Mouse (Mus musculus) liver, adult 2 months (tissue): Measurements from ENCODE around the gene Marc1. TPM values are rescaled to one million over a fixed set of nuclear protein-coding genes. Genes with fewer than 3 reads are reported as not detected.

Experiments
- DNase-seq: peaks from one replicate; pipeline ENCODE4 v3.0.0-alpha.2; 2011; ENCODE audit warnings: low read depth, low spot score; ENCODE audit errors: extremely low read depth
- H3K27ac ChIP-seq: fragments of 200-500 bp; replicated peaks from 2 replicates; pipeline ENCODE4 v1.5.1; 2012; ENCODE audit warnings: low read depth, mild to moderate bottlenecking, control low read depth, inconsistent platforms, low read length; ENCODE audit not compliant: insufficient read depth
- H3K27me3 ChIP-seq: fragments of 200-500 bp; 2 replicates; pipeline ENCODE4 v1.6.1; 2012; ENCODE audit warnings: mild to moderate bottlenecking, moderate library complexity, low read length, inconsistent platforms; ENCODE audit not compliant: control insufficient read depth, insufficient read depth
- H3K36me3 ChIP-seq: fragments of 200-500 bp; 2 replicates; pipeline ENCODE4 v1.6.1; 2012; ENCODE audit warnings: low read length, inconsistent platforms; ENCODE audit not compliant: control insufficient read depth, insufficient read depth
- H3K4me1 ChIP-seq: fragments of 200-500 bp; 2 replicates; pipeline ENCODE4 v1.6.1; 2011; ENCODE audit warnings: low read length; ENCODE audit not compliant: control insufficient read depth, insufficient read depth
- H3K4me3 ChIP-seq: fragments of 200-500 bp; 2 replicates; pipeline ENCODE4 v1.5.1; 2011; ENCODE audit warnings: low read depth, mild to moderate bottlenecking, control low read depth, low read length, moderate library complexity; ENCODE audit not compliant: insufficient read depth
- H3K79me2 ChIP-seq: fragments of 200-500 bp; 2 replicates; pipeline ENCODE4 v1.6.1; 2012; ENCODE audit warnings: inconsistent platforms, mild to moderate bottlenecking, low read length, moderate library complexity; ENCODE audit not compliant: control insufficient read depth, insufficient read depth
- H3K9ac ChIP-seq: fragments of 200-500 bp; 2 replicates; pipeline ENCODE4 v1.6.1; 2012; ENCODE audit warnings: low read depth, mild to moderate bottlenecking, control low read depth, inconsistent platforms, low read length
- CTCF ChIP-seq: fragments of 200-500 bp; IDR thresholded peaks from 2 replicates; pipeline ENCODE4 v1.5.1; 2011; ENCODE audit warnings: low read depth, low read length, control low read depth
- POLR2A ChIP-seq: fragments of 200-500 bp; IDR thresholded peaks from 2 replicates; pipeline ENCODE4 v1.6.1; 2011; ENCODE audit warnings: low read length, control low read depth; ENCODE audit not compliant: insufficient read depth; ENCODE audit errors: extremely low read depth
- WGBS: fragments of 180-500 bp; shearing (Covaris S2); methylation state at CpG from one replicate; pipeline ENCODE4 v1.1.7; 2018; 5-methylcytosine and 5-hydroxymethylcytosine counted together
- polyA plus RNA-seq: library from polyadenylated mRNA; depleted of rRNA; stranded (reverse); fragments of >200 nt; gene quantifications from 2 replicates; pipeline ENCODE4 v1.2.3, GENCODE M21; 2012
- total RNA-seq: library from RNA; depleted of rRNA; stranded (reverse); fragments of >200 nt; gene quantifications from 2 replicates; pipeline ENCODE4 v1.2.3, GENCODE M21; 2014

Marc1 gene
- total and polyA plus RNA-seq, 2 experiments, result 345 to 395 TPM

DNA sequence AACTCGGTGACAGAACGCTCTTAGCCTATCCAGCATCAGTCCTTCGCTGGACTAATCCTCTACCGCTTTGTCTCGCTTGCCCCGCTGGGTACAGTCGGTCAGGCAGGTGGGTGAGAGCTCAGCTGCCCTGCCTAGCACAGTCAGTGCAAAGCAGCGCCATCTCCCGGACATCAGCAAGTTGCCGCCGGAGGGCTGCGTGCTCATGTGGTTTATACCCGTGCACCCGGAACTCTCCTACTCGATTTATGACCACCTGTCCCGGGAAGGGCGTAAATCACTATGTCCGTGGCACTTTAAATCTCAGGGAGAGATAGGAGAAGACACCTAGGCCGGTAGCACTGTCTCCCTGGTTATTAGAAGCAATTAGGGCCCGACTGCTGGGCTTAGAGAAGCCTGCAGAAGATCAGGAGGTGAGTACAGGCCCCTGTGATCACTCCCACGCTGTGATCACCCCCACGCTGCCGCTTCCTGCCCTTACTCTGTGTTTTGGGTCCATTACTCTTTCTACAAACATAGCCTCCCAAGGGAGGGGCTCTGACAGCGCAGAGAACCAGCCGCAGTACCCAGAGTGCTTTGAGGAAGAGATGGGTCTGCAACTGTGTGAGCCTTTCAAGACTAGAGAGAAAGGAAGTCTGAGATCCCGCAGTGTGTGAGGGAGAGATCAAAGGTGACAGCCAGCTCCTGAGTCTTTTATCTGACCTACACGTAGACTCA, 17.8 kb downstream of the Marc1 start:
- Histone ChIP-seq H3K9ac (no peak overlapping the region; the same call in 1 of the 2 replicates), H3K27me3 (no peaks in the 10 kb centered on the region), H3K4me1 (no peaks in the 10 kb centered on the region), H3K36me3 (peaks cover 77% of the 10 kb centered on the region), H3K4me3 (no peak overlapping the region), H3K27ac (no peak overlapping the region), H3K79me2 (no peaks in the 10 kb centered on the region)
- peak; percentile 25; the same call in 1 of the 2 replicates for TF ChIP-seq CTCF
- no peak for TF ChIP-seq POLR2A
- WGBS, result 70% methylated on average over 27 of the region's 27 CpGs
- DNase-seq, result peak; percentile 13

DNA sequence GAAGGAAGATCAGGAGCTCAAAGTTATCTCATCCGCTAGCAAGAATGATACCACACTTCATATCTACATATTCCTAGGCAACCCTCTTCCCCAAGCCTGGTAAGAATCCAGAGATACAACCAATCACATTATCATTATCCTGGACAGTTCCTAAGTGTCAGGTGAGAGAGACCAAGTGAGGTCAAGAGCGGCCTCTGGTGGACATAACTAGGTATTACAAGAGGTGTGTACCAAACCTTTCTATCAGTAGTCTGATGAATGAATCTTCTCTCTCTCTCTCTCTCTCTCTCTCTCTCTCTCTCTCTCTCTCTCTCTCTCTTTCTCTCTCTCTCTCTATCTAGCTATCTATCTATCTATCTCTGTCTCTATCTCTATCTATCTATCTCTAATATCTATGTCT, 20.0 kb downstream of the Marc1 start:
- no peaks in the 10 kb centered on the region for H3K4me1 ChIP-seq
- TF ChIP-seq POLR2A (no peak), CTCF (peak; percentile 23; the same call in 1 of the 2 replicates)
- H3K27ac ChIP-seq, result no peak overlapping the region
- 38% methylated on average over 2 of the region's 2 CpGs for WGBS
- peaks cover 70% of the 10 kb centered on the region for H3K36me3 ChIP-seq
- peak; percentile 37 for DNase-seq
- no peaks in the 10 kb centered on the region for H3K27me3 ChIP-seq
- H3K79me2 ChIP-seq, result no peaks in the 10 kb centered on the region
- H3K4me3 ChIP-seq, result no peak overlapping the region
- no peak overlapping the region for H3K9ac ChIP-seq

DNA sequence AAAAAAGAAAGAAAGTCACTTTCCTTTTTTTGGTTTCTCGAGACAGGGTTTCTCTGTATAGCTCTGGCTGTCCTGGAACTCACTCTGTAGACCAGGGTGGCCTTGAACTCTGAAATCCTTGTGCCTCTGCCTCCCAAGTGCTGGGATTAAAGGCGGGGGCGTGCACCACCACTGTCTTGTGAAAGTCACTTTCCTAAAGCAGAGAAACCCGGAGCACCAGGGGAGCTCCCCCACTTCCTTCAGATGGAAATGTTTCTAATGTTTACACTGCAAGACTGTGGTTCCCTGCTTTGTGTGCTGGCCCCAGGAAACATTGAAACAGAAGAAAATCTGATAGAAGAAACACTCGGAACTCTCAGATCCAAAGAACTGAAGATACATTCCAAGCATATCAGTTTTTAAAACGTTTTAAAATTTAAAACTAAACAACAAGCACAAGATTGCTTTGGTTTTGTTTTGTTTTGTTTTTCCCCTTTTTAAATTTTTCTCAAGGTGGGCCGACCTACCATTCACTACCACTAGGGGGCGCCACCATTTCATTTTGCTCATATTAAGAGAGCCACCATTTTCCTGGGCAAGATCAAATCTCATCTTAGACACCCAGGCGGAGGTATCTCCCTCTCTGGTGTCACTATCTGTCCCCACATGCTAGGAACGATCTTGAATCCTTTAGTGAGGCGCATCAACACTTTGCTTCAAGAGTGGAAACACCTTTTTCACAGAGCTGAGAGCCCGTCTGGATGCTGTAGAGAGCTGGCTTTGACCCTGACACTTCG, 24.5 kb downstream of the Marc1 start:
- peak; percentile 31 for DNase-seq
- H3K9ac ChIP-seq, result no peak overlapping the region
- H3K79me2 ChIP-seq, result no peaks in the 10 kb centered on the region

DNA sequence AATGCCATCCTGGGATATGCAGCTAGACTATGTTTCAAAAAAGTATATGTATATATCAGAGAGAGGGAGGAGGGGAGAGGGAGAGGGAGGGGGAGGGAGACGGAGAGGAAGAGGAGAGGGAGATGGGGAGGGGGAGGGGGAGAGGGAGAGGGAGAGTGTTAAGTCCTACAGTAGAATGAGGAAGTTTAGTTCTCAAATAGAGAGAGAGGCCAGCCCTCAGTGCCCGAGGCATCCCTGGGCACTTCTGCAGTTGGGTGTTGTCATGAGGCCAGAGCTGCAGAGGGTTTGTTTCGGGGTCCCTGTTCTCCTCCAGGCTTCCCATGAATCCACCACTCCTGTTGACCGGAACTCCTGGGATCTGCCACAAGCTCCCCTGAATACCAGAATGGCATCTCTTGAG, 27.5 kb downstream of the Marc1 start:
- H3K27ac ChIP-seq, result no peak overlapping the region
- H3K36me3 ChIP-seq, result peaks cover 13% of the 10 kb centered on the region
- no peak overlapping the region for H3K4me3 ChIP-seq
- TF ChIP-seq POLR2A (no peak), CTCF (no peak)
- no peaks in the 10 kb centered on the region for H3K4me1 ChIP-seq
- no peaks in the 10 kb centered on the region for H3K79me2 ChIP-seq
- DNase-seq, result no peak
- no peak overlapping the region for H3K9ac ChIP-seq
- H3K27me3 ChIP-seq, result no peaks in the 10 kb centered on the region
- 85% methylated on average over 4 of the region's 4 CpGs for WGBS

More for the DNA sequence above, 24.5 kb downstream of the Marc1 start:
- 76% methylated on average over 13 of the region's 13 CpGs for WGBS
- Histone ChIP-seq H3K36me3 (peaks cover 33% of the 10 kb centered on the region), H3K4me3 (no peak overlapping the region), H3K27ac (0 out of 2 replicates have a peak overlapping the region, but pooled peaks have one; percentile 4), H3K4me1 (no peaks in the 10 kb centered on the region), H3K27me3 (no peaks in the 10 kb centered on the region)
- TF ChIP-seq POLR2A (no peak), CTCF (0 out of 2 replicates have a peak, but pooled peaks have one; percentile 30)

DNA sequence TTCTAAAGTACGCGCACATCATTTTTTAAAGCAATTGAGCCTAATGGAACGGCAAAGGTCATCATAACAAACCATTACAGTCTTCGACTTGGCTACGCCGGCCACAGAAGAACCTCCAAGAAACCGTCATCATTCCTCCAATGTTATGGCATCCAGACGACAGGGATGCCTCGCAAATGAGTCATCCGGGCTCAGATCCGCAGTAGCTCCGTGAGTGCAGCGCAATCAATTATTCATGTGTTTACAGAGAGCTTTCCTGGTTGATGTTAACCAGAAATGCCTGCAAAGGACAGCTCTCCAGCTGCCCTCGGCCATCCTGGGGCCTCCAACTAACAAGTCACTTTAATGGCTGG, 29.0 kb downstream of the Marc1 start:
- Histone ChIP-seq H3K36me3 (peaks cover 5% of the 10 kb centered on the region), H3K27me3 (no peaks in the 10 kb centered on the region), H3K79me2 (no peaks in the 10 kb centered on the region), H3K9ac (no peak overlapping the region), H3K4me3 (no peak overlapping the region), H3K27ac (no peak overlapping the region), H3K4me1 (no peaks in the 10 kb centered on the region)
- peak; percentile 49 for DNase-seq
- WGBS, result 71% methylated on average over 14 of the region's 14 CpGs
- TF ChIP-seq CTCF (no peak), POLR2A (no peak)
